Mouse (Mus musculus) CD4-positive, CD25-positive, alpha-beta regulatory T cell, adult 2 months (primary cell): ENCODE results near the gene Tubgcp3.
"Not testable (repeated sequence)": the region's sequence is repeated elsewhere in the genome, so short reads cannot be mapped to it uniquely, and the experiment has no call there.

ENCODE experiments used
- DNase-seq: peaks from one replicate; pipeline ENCODE4 v3.0.0-alpha.2; 2012; ENCODE audit warnings: low read depth, low spot score

Tubgcp3 gene

DNA sequence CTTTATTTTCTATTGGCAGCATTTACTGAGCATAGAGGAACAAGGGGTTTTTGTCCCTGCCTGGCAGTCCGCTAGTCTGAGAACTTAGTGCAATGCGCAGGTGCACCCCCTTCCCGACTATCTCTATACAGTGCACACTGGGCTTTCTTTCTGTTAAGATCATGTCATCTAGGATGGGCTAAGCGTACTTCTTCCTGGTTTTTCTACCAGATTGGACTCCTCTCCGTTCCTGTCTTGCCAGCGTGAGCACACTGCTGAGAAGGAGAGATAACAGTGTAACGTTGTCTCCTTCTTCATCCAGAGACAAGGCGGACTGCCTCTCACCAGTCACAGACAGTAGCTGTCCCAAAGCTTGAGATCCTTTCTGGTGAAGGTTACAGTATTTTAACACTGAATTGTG, 27.7 kb downstream of the Tubgcp3 start:
- DNase-seq: no peak

DNA sequence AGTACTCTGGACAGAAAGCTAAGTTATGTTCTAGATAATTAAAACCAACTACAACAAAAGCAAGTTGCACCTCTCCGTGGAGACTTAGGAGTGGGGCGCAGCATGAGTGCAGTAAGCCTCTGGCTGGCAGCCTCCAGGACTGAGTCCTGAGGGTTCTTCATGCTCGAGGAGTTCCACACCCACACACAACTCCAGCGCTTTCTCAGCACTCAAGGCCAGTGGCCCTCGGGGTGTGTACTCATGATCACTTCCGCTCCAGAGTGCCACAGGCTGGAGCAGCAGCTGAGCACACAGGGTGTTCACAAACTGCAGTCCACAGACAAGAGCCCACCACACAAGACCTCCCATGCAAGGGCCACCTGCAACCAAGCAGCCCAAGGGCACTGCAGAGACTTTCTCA, 30.5 kb downstream of the Tubgcp3 start:
- DNase-seq: no peak

DNA sequence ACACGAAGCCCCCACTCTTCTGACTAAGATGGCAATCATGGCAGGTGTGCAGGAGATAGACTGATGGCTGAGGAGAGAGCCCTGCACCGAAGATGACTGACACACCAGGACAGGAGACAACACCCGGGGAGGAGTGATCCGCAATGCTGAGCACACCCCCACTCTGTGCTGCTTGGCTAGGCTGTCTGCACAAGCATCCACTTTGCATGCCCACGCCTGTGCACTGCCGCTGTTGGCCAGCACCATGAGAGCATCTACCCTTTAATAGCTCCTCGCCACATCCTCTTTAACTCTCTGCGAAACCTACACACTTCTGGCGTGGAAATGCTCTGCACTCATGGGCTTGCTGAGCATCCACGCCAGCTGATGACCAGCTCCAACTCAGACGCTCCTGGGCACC, 33.6 kb downstream of the Tubgcp3 start:
- DNase-seq: no peak

DNA sequence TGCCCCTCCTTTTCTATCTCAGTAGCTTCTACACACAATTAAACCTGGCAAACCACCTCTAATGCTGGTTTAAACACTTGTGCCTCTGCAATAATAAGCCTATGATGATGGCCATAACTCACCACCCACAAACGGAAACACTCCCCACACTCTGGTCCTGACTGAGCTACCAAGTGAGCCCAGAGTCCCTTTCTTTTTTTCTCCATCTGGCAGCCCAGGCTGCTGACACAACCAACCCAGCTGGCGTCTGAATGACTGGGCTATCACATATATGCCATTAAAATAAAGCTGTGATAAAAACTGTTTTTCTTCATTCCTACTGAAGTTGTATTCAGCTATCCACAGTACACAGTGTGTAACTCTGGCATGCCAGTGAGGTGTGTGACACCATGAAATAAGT, 36.7 kb downstream of the Tubgcp3 start:
- DNase-seq: no peak

DNA sequence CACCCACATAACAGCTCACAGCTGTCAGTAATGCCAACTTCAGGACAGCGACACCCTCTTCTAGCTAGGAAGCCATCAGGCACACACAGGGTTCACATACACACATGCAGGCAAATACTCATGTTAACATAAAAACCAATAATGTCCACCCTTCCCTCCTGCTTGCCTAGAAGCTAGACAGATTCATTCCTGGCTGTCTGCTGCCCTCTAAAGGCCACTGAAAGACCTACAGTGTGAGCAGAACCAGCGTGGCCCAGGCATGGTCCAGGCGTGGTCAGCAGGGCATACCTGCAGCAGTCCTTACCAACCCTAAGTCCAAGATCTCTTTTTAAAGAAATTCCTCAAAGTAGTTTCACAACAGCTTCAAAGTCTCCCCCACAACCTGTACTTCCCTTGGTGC, 43.0 kb downstream of the Tubgcp3 start:
- peak; percentile 42 for DNase-seq

DNA sequence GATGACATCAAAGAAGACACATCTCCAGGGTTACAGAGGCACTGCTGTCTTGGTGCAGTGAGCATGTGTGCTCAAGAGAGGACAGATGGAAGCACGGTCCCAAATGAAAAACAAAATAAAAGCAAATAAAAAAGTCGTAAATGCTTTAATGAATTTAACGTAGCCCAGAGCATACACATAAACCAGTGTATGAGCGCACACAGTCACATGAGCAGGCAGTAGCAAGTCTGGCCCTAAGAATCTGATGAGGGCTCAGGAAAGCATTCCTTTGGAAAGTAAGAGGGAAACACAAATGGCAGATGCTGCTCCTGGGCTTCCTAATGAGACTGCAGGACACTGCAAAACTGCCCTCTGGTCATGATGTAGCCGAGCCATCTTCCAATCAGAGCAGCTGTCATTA, 46.2 kb downstream of the Tubgcp3 start:
- no peak for DNase-seq

DNA sequence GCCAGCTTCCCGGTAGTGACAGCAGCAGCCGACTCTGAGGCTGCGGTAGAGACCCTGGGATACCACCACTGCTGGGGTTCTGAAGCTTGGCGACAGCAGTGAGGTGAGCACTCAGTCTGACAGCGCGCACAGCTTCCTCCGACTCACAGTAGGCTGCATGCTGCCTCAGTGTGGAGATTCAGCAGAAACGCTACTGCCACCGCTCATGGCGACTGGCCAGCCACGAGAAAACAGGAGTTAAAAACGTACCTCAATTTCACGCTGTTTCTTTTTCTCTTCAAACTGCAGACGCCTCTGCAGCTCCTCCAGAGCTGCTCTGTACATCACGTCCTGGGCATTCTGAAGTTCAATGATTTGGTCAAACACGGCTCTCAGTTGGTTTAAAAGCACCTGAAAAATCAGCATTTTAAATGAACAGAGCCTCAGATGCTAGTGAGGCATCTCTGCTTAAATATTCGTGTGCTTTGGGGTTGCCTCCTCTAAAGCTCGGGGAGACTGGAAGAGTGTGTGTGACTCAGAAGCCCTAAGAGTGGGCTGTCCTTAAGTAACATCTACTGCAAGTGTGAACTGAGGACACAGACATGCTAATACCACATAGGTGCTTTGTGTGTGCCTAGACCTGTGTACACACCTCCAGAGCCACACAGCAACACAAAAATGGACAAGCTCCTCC, 50.4 kb downstream of the Tubgcp3 start:
- DNase-seq: no peak

DNA sequence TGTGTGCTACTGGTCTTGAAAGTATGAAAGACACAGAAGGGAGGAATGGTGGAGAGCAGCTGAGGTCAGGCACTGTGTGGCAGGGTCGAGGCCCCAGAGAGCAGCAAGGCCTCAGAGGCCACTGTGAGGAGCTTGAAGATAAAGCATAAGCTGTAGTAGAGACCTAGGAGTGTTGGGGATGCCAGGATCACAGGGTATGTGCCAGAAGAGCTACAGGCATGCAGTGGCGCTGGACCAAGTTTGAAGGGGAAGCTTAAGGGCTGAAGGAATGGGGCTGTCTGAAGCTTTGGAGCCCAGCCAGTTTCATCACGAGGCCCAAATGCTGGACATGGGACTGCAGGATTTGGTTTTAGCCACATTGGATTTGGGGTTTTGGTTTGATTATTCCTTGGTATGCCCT, 54.7 kb downstream of the Tubgcp3 start:
- not testable (repeated sequence) for DNase-seq

DNA sequence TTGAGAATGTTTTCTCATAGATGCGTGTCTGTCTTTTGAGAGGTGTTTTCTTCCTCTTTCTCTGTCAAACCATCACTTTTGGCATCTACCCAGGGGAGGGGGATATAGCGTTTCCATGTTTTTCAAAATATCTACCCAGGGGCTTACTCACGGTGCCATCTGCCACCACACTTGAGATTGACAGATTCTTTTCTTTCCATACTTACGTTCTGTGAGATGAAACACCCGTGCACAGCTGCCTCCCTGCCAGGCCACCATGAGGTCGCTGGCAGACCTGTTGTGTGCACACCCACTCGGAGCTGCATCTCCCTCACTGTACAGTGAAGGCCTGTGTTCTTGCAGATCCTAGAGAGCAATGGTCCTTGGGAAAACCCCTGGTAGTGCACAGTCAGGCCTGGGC, 58.8 kb downstream of the Tubgcp3 start:
- DNase-seq: no peak

DNA sequence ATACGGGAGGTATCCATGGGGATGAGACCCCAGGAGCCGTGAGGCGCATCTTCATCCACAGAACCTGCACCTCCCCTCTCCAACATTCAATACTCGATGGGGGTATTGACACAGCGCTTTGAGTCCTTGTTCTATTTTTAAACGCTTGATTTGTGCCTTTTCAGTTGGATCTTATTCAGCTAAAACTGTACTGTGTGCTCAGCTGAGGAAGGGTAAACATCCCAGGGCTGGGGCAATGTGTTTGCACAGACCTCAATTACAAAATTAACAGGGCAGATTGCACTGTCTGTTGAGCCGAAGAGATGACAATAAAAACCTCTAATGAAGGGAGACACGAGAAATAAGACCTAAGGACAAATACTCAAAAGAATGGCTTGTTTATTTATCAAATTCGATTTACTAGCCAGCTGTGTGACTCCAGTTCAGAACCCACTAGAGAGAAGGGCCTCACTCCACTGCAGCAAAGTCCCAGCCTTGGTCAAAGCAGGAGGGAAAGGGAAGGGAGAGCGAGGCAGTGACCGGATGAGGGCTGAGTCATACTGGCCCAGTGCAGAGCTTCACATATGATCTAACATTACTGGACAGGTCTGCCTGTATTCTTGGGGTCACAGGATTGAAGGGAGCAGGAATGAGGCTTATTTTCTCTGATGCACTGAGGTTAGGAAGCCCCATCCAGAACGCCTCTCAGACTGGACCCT, 62.1 kb downstream of the Tubgcp3 start:
- DNase-seq: no peak

DNA sequence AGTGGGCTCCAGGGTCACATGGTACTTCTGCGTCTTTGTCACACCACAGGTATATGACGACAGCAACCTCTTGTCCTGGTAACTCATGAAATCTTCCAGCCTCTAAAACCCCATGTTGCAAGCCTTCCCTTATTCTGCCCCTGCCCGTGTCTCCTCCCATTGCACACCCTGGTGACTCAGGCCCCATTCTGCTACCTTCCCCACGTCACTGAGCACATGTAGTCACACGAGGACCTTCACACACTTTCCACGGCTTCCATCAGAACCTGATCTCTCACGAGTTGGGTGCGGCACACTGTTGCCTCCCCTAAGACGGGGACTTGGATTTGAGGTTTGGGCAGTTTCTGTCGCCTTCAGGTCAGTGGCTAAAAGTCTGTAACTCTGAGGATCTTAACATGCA, 63.2 kb downstream of the Tubgcp3 start:
- DNase-seq: no peak

DNA sequence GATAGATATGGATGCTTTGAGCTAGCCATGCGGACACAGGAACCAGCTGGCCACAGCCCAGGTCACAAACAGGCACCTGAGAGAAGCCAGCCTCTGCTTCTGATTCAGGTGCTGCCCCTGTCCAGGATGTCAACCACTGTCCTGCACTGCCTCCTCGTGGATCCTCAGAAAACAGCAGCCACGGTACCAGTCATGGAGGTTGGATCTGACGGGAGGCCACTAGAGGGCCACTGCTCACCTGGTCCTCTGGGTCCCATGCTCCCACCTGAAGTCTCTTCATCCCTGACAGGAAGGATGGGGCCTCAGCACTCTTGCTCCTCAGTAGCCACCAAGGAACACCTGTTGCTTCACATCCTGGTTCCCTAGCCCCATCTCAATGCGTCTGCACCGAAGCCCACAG, 64.8 kb downstream of the Tubgcp3 start:
- peak; percentile 84 for DNase-seq

DNA sequence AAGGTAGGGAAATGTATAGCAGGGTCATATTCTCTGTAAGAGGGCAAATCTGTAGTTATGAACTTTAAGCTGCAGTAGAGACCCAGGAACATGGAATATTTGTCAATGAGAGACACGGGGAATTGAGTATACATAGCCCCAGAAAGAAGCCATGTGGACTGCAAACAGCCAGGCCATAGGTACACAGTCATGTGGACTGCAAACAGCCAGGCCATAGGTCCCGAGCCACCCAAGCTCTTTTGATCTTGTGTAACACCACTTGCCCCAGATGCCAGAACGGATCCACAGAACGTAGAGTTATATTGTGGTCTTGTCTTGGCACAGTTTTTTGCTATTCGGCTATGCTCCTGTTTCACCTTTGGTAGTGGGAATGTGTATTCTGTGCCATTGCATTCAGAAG, 88.3 kb downstream of the Tubgcp3 start:
- no peak for DNase-seq

DNA sequence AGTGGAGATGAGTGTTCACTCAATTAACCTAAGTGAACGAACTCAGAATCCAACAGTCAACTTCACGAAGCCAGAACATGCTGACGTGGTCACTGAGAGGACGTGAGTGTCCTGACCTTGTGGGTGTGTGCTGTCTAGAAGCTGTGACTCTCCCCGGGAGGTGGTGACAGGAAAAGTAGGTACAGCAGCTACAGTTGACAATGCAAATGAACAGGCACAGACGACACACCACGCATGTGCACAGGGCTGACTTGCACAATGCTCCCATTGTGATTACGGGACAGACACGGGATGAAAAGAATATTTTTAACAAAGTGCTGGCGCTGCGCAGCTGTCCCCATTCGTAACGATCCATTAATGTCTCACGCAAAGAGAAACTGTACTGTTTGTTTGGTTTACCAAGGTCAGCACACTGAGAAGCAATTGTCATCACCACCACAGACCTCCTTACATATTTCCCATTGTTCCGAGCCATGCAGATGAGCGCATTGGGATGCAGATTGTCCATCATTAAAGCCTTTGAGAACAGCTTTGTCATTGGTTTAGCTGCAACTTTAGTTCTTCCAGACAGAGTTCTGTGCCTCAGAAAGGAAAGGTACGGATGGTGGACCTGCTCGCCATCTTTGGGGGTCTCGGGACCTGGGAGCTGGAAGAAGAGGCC, 92.6 kb downstream of the Tubgcp3 start:
- not testable (repeated sequence) for DNase-seq

DNA sequence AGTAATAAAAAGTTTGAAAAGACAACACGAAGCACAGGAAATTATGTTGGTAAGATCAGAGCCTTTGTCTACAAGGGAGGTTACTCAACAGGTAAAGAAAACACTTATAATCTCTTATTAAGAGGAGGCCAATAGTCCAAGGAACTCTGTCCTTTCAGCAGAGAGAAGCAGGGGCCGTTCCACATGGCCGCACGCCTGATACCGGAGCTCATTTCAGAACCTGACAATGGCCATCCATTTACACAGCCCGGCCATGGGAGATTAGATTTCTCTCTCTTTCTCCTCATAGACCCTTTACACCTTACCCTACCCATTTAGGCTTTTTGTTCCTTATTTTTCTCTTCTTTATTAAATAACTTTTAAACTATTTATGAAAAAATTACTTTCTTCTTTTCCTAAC, 95.3 kb downstream of the Tubgcp3 start:
- no peak for DNase-seq

DNA sequence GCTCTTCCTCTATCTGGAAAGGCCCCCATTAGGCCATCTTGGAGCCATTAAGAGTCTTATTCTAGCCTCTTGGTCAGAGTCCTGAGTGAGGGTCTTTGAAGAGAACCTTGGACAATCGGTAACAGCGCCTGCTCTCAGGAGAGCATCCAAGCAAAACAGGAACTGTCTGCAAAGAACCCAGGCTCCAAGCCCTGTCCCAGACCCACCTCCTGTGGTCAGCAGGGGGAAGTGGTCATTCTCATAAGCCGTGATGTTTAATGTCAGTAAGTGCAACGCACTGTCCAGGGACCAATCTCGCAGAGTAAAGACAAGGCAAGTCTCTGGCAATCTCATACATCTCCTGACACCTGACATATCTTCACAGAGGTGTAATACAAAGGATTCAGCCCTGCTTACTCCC, 96.0 kb downstream of the Tubgcp3 start:
- no peak for DNase-seq

DNA sequence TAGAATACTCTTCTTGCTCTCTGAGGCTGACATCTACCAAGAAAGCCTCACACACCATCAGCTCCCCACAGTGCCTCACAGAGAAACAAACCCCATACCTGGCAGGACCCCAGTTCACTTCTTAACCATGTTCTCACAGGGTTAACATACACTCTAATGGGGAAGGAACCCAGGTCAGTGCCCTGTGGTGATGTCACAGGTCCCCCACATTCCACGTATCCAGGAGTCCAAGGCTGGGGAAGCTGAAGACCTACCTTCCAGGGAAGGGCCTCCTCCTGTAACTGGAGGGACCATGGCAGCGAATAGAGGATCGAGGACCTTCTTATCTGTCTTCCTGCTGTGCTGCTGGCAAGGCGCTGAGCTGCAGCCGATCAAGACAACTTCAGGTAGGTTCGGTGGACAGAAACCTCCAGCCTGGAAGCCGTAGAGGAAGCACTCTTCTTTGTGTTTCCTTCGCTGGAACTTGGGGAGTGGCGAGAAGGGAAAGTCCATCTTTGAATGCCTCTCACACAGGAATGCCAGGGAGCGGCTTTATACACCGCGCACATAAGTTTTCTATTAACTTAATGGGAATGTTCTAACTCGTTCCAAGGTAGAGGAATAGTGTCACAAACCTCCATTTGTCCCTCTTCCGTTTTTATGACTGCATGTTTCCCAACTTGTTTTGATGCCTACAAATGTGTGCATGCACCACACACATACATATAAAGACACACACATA, 99.1 kb downstream of the Tubgcp3 start, which contains the start of gene Spaca7:
Spaca7 (plus strand) TSS at position 216 of the 721 bp plus-strand sequence.
- DNase-seq: no peak

DNA sequence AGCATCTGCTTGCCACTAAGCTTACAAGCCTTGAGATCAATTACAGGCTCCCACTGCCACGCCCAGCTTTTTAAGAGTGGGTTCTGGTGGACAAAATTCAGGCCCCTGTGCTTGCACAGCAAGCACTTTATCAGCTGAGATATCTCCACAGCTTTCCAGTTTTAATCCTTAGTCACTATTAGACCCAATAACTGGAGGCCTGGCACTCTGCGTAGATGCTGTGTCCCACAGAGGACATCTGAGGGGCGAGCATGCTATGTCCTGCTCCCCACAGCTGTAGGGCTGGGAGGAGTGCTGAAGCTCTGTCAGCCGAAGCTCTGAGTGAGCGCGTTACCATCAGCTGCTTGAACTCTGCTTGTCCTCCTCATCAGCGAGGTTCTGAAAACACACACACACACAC, 105.5 kb downstream of the Tubgcp3 start:
- no peak for DNase-seq

DNA sequence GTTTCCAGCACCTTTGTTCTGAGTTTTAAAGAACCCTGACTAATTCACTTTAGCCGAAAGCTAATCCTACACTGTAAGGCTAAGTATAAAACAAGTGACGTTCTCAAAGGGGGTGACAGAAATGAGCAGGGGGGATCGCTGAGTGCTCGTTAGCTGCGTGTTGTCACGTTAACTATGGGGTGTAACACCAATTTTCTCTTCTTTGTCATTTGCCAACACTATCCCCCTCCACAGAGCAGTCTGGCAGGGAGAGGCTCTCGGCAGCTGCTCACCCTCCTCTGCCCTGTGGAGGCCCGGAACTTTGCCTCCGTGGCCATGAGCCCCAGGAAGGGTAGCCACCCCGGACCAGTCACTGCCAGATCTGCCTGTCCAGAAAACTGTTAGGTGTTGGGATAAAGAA, 106.6 kb downstream of the Tubgcp3 start:
- DNase-seq: no peak

DNA sequence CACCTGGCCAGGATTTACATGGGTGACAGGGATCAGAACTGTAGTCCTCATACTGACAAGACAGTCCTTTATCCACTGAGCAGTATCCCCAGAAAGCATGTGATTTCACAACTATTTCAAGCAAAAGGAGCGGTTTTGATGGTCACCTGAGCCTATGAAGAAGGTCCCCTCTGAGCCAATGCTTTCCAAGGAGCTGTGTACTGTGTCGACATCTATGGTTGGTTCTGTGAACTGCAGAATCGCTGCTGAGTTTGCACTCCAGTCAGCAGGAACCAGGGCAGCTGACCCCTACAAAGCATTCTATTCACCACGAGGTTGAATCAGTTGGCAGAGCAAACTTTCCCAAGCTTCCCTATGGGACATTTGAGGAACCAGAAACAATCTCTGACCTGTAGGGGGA, 107.7 kb downstream of the Tubgcp3 start:
- DNase-seq: no peak
